Mouse (Mus musculus): ENCODE results near the gene Gucy2f. TPM values are rescaled to one million over a fixed set of nuclear protein-coding genes. Genes with fewer than 3 reads are reported as not detected.

The Gucy2f gene
- 0.19 and 0.21 TPM in 2 replicates for polyA plus RNA-seq (2012; rRNA removed)

DNA sequence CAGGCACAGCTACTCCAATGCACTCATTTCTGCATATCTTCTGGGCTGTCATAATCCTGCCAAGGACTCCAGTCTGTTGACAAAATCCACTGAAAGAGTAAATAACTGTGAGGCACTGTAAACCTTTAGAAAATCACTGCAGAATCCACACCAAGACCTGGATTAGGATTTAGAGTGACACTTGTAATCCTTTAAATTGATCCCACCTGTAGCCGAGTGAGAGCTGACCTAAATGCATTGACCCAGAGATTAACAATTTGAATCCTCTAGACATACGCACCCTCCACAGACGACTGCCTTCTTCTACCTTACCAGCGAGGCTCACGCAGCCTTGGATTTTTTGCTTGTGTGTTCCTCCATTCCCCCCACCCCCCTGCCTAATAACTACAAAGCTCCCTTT lies at the start of gene Gucy2f:
Gene Gucy2f (minus strand): TSS at position 101 of the 400 bp plus-strand sequence.

DNA sequence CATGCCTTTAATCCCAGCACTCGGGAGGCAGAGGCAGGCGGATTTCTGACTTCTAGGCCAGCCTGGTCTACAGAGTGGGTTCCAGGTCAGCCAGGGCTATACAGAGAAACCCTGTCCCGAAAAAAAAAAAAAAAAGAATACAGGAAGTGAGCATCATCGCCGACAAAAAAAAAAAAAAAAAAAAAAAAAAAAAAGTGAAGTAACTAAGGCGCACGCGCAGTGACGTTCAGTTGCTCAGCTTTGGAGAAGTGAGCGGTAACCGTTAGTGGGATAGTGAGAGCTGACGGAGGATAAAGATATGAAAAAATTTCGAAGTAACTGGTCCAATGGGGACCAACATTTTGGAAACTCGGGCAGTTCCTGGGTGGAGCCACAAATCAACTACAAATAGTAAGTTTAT lies 29.8 kb upstream of the Gucy2f start, which contains the start of gene Nxt2:
Gene Nxt2 (plus strand): TSS at position 229 of the 400 bp plus-strand sequence.

Other genes with a start within 250 kb of the Gucy2f start
- gene Nxt2, start 29.8 kb upstream of the Gucy2f start, polyA plus RNA-seq (2012; rRNA removed), result 10.5 and 11.6 TPM in 2 replicates
- gene Kcne1l, start 109.4 kb upstream of the Gucy2f start, polyA plus RNA-seq (2012; rRNA removed), result 28.0 and 34.5 TPM in 2 replicates
- 12.7 and 14.0 TPM in 2 replicates for gene Acsl4, start 193.6 kb upstream of the Gucy2f start, polyA plus RNA-seq (2012; rRNA removed)